Mouse (Mus musculus): ENCODE results near the gene Myo10.

Gene Myo10

DNA sequence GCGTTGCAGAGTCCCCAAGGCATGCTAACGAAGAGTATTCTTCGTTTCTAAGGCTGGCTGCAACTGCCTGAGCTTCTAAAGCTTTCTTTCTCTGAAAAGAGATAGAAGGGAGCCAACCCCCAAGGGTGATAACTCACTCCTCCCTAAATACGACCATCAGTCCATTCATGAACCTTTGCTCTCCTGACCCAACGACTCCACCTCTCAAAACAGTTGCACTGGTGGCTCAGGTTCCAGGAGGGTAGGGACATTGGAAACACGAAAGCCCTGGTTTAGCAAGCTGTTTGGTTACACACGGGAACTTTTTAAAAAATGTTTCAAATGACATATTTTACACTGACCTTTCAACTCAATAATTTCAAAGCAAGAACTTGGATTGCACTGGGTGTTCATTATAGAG is 29.5 kb downstream of the Myo10 start:
- DNase-seq (ENCODE audit: low spot score in 2 of 2), result no peak

DNA sequence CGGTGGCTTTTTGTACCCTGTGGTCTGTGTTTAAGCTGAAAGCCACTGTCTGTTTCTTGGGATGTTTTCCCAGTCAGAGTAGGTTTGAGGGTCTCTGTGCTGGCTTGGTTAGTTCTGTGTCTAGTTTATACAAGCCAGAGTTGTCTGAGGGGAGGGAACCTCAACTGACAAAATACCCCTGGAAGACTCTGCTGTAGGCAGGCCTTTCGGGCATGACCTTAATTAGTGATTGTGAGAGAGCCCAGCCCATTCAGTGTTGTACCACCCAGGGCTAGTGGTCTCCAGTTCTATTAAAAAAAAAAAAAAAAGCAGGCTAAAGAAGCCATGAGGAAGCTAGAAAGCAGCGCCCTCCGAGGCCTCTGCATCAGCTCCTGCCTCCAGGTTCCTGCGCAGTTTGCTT is 30.0 kb downstream of the Myo10 start:
- no peak for DNase-seq (ENCODE audit: low spot score in 2 of 2)

DNA sequence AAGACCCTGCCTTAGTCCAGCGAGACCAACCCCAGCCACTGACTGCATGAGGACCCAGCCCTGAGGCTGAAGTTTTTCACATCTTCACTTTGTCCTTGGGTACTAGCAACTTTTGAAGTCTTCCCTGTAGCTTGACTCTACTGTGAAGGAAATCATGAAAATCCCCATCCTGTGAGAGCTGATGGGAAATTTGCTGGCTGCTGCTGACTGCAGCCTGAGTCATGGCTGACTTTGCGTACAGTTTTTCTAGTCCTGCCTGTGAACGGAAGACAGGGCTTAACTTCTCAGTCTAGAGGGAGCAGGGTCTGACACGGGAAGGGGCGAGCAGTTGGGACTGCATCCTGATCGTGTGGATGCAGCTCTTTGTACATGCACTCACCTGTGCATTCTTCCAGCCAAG is 30.6 kb downstream of the Myo10 start:
- DNase-seq (ENCODE audit: low spot score in 2 of 2), result no peak

DNA sequence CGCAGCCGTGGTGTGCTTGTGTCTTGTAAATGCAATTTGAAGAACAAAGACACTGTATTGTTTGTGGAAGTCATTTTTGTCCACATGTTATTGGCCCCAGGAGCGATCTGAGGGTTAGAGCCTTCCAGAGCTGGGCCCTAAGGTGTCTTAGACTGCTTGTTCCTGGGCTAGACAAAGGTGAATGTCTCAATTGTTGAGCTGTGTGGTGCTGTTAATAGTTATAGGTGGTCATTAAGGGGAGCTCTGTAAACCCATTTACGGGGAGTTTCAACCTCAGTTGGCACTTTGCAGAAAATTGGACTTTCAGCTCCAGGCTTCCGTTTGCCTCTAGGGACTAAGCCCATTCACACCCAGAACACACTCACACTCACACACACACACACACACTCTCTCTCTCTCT is 31.4 kb downstream of the Myo10 start:
- no peak for DNase-seq (ENCODE audit: low spot score in 2 of 2)

DNA sequence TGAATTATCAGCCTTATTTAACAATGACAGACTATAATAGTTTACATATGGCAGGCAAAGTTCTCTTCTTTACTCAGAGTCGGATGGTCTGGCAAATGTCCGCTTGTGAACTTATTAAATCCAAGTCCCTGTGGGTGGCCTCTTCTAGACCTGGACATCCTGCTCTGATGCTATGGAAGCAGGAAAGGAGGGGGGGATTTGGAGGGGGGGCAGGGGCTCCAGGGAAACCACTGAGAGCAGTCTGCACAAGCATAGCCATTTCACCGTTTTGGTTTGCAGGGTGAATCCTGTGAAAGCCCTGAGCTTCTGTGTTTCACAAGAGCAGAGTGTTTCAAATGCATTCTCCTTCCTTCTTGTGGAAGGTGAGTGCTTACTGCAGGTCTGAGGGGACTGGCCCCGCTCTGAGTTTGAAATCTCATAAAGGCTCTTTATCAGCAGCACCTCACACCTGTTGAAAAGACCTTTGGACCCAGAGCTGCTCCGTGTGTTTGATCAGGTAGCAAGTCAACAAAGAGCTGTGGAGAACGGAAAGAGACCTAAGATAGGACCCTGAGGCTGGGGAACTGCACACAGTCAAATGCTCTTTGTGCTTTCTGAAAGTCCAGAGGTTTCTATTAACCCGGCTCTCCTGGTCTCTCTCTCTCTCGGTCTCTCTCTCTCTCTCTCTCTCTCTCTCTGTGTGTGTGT is 40.7 kb downstream of the Myo10 start:
- no peak for DNase-seq (ENCODE audit: low spot score in 2 of 2)

DNA sequence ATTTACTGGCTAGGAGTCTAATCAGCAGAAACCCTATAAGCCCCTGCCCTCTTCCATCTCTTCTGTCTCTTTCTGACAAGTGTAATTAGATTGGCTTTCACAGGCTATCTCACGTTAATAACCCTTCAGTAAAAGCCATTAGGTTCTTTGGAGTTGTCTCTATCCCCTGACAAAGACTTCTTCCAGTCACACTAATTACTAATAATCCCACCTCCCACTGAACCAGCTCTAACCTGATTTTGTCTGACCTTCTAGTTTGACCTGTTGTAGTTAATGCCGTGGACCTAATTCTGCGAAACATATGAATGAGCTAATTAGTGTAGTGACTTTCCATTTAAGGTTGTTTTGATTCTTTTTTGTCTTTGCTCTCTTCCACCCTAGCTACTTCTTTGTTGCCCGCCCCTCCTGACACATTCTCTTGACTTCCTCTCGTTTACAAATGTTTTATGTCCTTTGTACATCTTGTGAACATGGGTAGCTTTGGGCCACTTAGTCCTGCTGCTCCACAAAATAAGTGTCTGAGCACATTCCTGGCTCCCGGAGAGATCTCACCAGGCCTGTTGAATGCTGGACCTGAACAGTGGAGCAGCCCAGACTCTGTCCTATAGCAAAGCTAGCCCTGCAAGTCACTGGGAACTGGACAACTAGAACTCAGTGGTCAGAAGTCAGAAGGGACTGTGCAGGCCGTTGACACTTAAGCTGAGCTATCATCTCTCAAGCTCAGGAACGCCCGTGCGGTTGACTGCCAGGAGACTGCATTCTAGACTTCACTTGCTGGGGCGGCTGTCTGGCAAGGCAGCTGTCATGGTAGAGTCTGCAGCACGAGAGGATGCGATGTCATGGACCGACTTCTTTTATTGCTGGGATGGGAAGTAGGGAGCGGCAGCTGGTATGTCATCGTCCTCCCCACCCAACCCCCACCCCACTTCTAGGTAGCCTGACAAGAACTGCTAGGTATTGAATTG is 47.2 kb downstream of the Myo10 start:
- no peak for DNase-seq (ENCODE audit: low spot score in 2 of 2)

DNA sequence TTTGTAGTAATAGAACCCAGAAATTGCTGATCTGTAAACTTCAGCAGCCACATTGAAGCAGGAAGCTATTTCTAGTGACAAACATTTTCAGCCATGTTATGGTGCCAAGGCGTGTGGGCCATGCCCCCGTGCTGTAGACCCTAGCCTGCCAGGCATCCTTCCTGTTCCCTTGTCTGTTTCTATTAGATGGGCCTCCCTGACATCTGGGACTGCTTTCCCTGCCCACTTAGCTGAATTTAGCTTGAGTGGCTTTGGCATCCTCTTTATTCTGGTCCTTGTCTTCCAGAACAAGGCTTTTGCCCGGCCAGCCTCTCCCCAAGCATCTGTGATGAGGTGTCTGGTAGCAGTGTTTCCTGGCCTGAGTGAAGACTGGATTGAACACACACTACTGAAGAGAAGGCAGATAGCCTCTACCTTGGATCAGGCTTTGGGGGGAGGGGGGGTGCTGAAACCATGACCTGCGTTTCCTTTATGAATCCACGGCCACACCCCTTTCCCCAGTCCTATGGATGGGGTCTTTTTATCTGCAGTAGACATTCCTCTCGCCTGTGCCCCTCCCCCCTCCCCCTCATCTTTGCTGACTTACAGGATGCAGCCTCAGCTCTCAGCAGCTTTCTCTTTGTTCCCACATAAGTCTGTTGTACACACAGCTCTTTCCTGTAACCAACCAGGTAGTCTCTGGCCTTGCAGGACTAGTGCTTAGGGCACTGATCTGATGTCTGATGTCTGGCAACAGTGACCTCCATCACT is 51.1 kb downstream of the Myo10 start:
- DNase-seq (ENCODE audit: low spot score in 2 of 2), result no peak

DNA sequence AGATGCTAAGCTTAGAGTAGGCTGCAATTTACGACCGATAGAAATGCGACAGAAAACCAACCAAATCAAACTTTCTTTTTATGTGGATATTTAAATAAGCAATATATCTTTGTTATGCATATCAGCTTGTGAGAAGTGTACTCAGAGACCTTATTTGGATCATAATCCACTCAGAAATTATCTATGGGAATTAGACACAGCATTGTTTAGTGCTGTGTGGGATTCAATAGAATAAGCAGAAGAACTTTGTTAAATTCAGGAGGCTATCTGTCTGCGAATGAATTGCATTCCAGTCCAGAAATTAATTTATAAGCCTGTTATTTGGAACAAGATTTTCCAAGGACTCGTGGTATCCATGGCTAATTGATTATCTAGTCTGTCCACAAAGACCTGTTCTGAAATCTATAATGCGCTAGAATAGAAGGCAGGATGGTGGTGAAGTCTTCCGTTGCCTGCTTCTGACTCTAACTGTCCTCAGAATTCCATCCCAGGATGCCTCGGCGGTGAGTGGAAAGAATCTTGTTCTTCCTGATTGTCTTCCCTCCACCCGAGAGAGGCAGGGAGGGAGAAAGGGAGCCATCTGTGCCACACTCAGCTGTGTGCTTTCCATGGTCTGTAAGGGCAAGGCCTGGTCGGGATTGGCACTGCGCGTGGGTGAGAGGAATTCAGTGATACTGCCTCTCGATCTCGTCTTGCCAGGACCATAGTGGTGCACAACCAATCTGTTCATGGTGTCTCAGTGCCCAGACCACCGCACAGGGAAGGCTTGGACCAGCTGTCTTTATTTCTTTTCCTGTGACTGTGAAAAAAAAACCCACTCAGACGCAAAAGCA is 52.0 kb downstream of the Myo10 start:
- DNase-seq (ENCODE audit: low spot score in 2 of 2), result no peak

DNA sequence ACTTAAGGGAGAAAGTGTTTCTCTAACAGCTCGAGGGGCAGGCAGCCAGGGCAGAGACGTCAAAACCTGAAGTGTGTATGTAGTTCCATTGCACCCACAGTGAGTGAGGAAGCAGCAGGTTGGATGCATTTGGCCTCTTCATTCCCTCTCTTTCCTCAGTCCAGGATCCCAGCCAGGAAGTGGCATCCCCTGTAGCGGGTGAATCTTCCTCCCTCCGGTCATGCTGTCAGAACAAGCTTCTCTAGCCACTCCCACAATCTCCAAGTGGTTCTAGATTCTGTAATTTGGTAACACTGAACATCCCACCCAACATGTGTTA is 52.6 kb downstream of the Myo10 start:
- no peak for DNase-seq (ENCODE audit: low spot score in 2 of 2)

DNA sequence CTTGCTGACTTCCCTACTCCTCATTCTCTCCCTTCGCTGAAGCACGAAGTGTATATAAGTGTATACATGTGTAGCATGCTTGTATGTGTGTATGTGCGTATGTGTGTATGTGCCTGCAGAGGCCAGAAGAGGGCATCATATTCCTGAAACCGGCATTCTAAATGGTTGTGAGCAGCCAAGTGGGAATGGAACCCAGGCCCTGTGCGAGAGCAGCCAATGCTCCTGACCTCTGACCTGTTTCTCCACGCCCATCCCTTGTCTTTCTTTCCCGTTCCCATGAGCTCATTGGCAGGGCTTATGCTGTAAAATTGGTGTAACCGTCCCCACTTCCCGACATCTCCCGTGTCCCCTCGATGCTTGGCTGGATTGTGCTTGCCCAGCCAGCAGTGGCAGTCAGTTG is 53.0 kb downstream of the Myo10 start:
- no peak for DNase-seq (ENCODE audit: low spot score in 2 of 2)

DNA sequence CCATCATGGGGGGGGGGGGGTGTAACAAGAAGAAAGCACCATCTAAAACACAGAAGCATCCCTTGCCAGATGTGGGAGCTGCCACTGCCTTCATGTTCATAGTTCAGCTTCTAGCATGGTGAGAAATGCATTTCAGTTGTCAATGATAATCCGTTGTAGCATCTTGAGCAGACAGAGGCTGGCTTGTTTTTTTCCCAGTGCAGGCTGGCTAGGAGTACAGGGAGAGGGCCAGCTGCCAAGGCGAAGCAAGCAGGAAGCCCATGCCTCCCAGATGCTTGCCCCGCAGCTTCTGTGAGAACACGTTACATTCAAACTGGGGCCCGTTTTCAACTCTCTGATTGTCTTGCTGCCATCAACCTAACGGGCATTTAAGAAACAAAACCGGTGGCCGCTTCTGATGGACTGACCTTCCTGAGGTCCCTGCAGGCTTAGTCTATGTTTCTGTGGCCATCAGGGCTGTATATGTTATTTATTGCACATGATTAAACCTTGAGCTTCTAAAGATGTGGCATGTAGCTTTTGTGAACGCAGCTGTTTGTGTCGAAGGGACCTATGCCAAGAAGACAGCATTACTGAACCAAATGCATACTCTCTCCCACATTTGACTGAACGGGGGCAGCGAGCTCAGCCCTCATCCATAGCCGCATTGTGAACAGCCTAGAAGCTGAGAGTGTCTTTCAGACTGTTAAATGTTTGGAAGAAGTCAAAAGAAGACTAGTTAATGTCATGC is 53.9 kb downstream of the Myo10 start:
- no peak for DNase-seq (ENCODE audit: low spot score in 2 of 2)

DNA sequence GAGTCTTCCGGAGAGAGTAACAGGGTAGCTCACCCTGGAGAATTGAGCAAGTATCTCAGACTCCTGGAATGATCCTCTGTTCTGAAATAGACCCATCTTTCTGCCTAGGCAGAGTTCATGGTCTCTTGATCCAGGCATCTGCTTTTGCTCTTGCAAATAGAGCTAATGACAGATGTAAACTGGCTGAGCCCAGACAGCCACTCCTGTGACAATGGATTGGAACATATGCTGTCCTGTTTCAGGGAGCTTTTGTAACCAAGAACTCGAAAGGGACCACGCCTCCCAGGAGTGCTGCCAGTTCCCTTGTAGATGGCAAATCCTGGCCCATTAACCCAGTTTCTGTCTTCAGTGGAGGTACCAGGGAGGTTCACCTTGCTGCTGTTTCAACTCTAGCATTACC is 56.8 kb downstream of the Myo10 start:
- no peak for DNase-seq (ENCODE audit: low spot score in 2 of 2)

DNA sequence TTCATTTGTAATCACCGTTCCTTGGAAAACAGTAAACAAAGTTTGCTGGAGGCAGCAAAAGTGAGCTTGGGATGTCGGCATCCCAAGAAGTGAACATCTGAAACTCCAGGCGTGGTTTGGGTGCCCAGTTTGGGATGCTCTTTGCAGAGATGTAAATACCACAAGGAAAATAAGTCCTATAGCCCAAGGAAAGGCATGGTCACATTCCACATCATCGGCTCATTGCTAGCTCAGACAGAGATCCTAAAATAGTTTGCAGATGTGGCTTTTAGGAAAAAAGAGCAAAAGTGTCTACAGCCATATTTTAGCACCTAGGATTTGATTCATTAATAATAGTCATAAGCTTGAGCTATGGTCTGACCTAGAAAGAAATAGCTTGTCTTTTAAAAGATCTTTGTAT is 57.3 kb downstream of the Myo10 start:
- no peak for DNase-seq (ENCODE audit: low spot score in 2 of 2)

DNA sequence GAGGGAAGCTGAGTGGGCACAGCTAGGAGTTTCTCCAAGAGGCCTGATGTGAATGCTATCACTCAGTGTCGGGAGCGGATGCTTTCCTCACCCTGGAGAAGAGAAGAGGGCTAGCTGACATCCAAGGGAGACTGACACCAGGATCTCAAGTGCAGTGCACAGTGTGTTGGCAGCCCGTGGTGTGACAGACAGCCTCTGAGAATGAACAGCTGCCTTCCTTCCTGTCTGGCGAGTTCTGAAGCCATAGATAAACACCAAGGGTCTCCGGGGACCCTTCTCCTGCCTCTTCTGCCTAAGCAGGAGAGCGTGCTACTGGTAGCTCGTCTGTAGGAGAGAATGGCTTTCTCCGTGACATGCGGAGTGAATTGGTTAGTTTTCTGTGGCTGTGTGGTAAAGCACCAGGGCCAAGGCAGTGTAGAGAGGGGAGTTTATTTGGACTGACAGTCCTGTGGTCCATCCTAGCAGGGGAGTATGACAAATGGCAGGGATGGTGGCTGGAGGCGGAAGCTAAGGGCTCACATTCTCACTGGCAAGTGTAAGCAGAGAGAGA is 58.0 kb downstream of the Myo10 start:
- no peak for DNase-seq (ENCODE audit: low spot score in 2 of 2)

DNA sequence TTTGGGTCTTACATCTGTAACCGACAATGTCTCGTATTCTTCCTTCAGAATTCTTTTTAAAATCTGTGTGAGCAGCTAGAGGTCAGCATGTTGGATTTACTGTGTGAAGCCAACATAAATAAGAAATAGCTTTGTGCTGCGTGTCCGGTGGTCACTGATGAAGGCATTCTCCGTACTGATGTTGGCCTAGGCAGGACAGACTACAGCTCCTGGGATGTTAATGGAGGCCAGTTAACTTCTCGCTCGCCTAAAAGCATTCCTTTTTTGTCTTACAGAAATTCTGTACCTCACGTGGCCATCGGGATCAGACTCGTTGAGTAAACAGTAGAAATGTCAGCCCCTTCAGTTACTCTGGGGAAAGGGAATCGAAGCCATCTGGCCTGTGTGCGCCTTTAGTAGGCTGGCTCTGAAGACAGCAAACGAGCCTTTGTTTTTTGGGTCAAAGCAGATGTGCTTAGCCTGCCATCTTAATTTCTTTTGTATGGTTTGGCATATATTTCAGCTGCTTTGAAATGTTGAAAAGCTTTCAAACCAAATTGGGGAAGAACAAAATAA is 60.7 kb downstream of the Myo10 start:
- no peak for DNase-seq (ENCODE audit: low spot score in 2 of 2)

DNA sequence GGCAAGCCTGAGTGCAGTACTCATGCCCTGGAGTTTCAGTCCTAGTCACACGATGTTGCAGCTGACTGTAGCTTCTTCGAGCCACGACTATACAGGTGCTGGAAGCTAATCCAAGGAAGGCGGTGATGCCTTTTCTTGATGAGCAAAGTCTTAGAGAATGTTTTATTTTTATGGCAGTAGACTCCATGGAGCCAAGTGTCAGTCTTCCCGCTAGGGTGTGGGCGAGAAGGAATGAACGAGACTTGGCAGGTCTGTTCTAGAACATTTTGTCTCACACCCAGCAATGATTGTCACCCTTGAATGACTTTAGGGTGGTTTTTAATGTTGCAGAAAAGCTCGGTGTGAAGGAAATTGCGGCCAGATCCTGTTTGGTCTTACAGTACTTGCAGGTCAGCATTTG is 62.9 kb downstream of the Myo10 start:
- DNase-seq (ENCODE audit: low spot score in 2 of 2), result no peak

DNA sequence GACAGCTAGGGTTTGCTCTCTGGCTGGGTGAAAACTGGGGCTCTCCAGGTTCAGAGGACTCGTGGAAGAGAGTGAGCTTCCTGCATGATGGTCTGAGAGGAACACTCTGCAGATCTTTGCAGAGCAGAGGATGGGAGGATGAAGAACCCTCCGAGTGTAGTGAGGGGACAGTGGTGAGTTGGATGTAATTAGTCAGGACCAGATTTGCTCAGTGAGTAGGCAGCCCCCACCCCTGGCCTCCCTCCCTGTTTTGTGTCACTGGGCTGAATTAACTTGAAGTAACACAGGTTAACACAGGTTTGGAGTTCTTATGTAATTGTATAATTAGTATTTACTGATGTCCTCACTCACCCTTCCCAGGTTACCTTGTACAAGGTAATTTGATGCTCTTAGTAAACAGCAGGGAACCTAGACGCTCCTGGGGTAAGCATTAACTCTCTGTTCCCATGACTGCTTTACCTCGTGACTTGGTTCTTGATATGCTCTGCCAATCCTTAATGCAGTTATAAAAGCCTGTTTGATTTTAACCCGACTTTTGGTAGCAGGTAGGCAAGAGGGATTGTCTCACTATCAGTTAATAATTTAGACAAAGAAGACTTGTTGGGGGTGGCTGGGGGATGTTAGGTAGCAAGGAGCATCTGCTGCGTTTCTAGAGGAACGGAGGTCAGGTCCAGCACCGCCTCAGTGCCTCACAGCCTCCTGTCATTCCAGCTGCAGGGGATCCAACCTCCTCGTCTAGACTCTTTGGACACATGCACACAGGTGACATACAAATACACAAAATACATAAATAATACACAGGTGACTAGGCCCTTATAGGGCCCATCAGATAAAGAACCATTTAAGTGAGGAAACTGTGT is 66.3 kb downstream of the Myo10 start:
- DNase-seq (ENCODE audit: low spot score in 2 of 2), result no peak

DNA sequence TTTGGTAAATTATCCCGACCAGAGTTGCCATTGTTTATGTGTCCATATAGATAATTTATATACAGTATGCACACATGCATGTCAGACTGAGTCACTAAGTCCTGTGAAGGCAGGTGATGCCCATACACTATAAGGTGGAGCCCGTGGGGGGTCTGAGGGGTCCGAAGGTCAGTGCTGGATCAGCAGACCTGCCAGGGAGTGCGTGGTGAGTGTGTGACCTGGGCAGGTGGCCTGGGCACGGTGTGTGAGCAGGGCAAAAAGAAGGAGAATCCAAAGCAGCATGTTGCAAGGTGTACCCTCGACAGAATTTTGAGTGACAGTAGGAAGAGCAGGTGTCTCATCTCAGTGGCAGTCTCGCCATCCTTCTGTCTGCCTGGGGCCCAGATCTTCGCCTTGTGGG is 67.2 kb downstream of the Myo10 start:
- DNase-seq (ENCODE audit: low spot score in 2 of 2), result no peak

DNA sequence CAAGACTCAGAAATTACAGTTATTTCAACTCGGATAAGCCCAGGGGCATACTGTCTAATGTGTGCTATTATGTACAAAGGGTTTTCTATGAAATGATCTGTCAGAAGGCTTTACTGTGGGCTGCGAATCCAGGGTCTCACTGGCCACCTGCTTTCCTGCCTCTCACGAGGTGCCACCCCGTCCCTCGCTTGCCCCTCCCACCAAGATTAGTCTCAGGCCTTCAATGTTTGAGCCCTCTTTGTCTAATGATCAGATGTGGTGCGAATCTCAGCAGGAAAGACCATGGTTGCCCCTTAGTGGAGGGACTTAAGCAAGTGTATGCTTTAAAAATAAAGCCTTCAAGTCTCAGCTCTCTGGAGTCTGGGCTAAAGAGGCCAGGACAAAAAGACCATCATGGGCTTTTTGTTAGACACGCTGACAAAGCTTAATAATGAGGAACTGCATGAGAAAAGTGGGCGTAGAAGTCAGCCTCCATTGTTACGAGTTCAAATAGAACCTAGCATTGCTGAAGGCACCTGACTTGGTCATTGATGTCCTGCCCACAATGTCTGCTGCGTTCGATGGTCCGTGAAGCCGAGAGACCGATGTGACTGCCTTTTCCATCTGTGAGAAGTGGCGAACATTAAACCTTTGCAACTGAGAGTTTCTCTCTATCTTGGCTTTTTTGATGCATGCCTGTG is 67.9 kb downstream of the Myo10 start:
- DNase-seq (ENCODE audit: low spot score in 2 of 2), result no peak

Data from natural killer cell, adult 2 months (primary cell).